Mouse (Mus musculus): ENCODE results near the gene Vgll4. TPM values are rescaled to one million over a fixed set of nuclear protein-coding genes. Genes with fewer than 3 reads are reported as not detected.

The Vgll4 gene
- polyA plus RNA-seq, 1 experiment from 2014 or later = 136 TPM

- no peaks in the 10 kb centered on the region for H3K36me3 ChIP-seq
- ATAC-seq (ENCODE audit: insufficient number of reproducible peaks, insufficient read depth, low FRiP score, low TSS enrichment) = no peak
- H3K9me3 ChIP-seq = no peaks in the 10 kb centered on the region
- 0 out of 2 replicates have a peak, but pooled peaks cover 4% of the 10 kb centered on the region for H3K4me1 ChIP-seq
- no peak overlapping the region for H3K9ac ChIP-seq
- no peak overlapping the region for H3K4me2 ChIP-seq (replicated peaks)
- H3K27ac ChIP-seq = no peak overlapping the region
- no peaks in the 10 kb centered on the region for H3K27me3 ChIP-seq
- WGBS = 83% methylated on average over 6 of the region's 6 CpGs
- no peak overlapping the region for H3K4me3 ChIP-seq
Measured at GRCm38 (mm10) chr6:114959012-114959398, 10.8 kb downstream of the Vgll4 start.

DNA sequence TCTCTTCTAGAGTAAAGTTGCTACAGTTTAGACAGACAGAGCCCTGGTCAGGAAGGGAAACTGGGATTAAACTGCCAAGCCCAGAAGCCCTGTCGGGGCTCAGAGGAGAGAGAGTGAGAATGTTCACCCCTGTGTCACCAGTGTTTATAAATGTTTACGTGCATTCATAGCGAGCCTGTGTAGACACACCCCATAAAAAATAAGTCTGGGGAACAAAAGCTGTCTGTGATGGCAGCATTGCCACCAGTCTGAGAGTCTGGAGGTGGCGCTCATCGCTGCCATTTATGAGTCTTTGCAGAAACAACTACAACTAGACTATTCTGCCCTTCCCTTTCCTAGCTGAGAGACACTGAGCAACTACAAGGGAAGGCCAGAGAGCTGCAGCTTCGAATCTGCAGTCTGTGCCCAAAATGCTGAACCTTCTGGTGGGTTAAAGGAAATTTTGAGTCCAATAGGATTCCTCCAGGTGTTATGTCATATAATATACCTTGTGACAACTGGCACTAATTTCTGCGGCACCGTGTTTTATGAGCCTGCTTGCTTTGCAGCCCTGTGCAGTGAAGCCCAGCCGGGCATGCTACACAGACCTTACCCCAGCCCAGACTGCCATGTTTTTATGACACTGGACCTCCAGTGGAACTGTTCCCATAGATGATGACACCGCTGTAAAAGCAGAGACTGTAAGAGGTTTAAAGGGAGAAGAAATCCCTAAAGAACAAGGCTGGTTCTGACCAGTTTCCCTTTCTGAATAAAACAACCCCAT is 11.4 kb downstream of the Vgll4 start:
- Histone ChIP-seq H3K4me2 (replicated peaks) (no peak overlapping the region), H3K4me1 (0 out of 2 replicates have a peak, but pooled peaks cover 2% of the 10 kb centered on the region), H3K4me3 (no peak overlapping the region), H3K27me3 (no peaks in the 10 kb centered on the region), H3K36me3 (no peaks in the 10 kb centered on the region), H3K27ac (no peak overlapping the region), H3K9me3 (no peaks in the 10 kb centered on the region), H3K9ac (no peak overlapping the region)
- no peak for ATAC-seq (ENCODE audit: insufficient number of reproducible peaks, insufficient read depth, low FRiP score, low TSS enrichment)
- WGBS = 78% methylated on average over 10 of the region's 10 CpGs

DNA sequence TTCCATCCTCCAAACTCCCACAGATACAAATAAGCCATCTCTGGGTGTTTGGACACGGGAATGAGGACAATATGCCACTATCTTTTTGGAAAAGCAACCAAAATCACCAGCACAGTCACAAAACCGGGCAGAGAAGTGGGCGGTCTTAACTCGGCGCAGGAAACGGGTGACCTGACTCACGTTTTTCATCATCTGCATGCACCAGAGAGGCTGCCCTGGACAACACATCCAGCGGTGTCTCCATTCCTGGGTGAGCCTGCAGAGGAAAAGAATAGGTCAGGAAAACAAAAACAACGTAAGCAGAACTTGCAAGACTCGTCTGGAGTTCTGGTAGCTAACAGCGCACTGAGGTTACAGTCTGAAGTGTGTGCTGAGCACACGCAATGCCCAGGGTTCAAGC is 12.0 kb downstream of the Vgll4 start:
- no peak overlapping the region for H3K9ac ChIP-seq
- H3K4me2 ChIP-seq (replicated peaks) = no peak overlapping the region
- no peaks in the 10 kb centered on the region for H3K27me3 ChIP-seq
- no peaks in the 10 kb centered on the region for H3K9me3 ChIP-seq
- 75% methylated on average over 12 of the region's 12 CpGs for WGBS
- no peak overlapping the region for H3K4me3 ChIP-seq
- no peak for ATAC-seq (ENCODE audit: insufficient number of reproducible peaks, insufficient read depth, low FRiP score, low TSS enrichment)
- H3K4me1 ChIP-seq = 0 out of 2 replicates have a peak, but pooled peaks cover 2% of the 10 kb centered on the region
- no peak overlapping the region for H3K27ac ChIP-seq
- no peaks in the 10 kb centered on the region for H3K36me3 ChIP-seq

- 0 out of 2 replicates have a peak, but pooled peaks cover 2% of the 10 kb centered on the region for H3K4me1 ChIP-seq
- H3K27ac ChIP-seq = no peak overlapping the region
- no peaks in the 10 kb centered on the region for H3K27me3 ChIP-seq
- WGBS = 86% methylated on average over 5 of the region's 5 CpGs
- no peak overlapping the region for H3K4me3 ChIP-seq
- H3K9ac ChIP-seq = no peak overlapping the region
- H3K36me3 ChIP-seq = no peaks in the 10 kb centered on the region
- H3K9me3 ChIP-seq = no peaks in the 10 kb centered on the region
- ATAC-seq (ENCODE audit: insufficient number of reproducible peaks, insufficient read depth, low FRiP score, low TSS enrichment) = no peak
- no peak overlapping the region for H3K4me2 ChIP-seq (replicated peaks)
Measured at GRCm38 (mm10) chr6:114954496-114954895, 15.3 kb downstream of the Vgll4 start.

GRCm38 (mm10) chr6:114953601-114954000 is 16.2 kb downstream of the Vgll4 start:
- no peak for ATAC-seq (ENCODE audit: insufficient number of reproducible peaks, insufficient read depth, low FRiP score, low TSS enrichment)
- WGBS = 95% methylated on average over 5 of the region's 5 CpGs
- Histone ChIP-seq H3K27me3 (no peaks in the 10 kb centered on the region), H3K4me2 (replicated peaks) (no peak overlapping the region), H3K36me3 (no peaks in the 10 kb centered on the region), H3K4me1 (0 out of 2 replicates have a peak, but pooled peaks cover 2% of the 10 kb centered on the region), H3K4me3 (no peak overlapping the region), H3K9me3 (no peaks in the 10 kb centered on the region), H3K27ac (no peak overlapping the region), H3K9ac (no peak overlapping the region)

- Histone ChIP-seq H3K36me3 (no peaks in the 10 kb centered on the region), H3K9me3 (no peaks in the 10 kb centered on the region), H3K9ac (no peak overlapping the region), H3K4me3 (no peak overlapping the region), H3K27ac (no peak overlapping the region), H3K4me2 (replicated peaks) (no peak overlapping the region), H3K4me1 (no peaks in the 10 kb centered on the region), H3K27me3 (no peaks in the 10 kb centered on the region)
- 60% methylated on average over 5 of the region's 5 CpGs for whole genome bisulfite sequencing
- no peak for ATAC-seq (ENCODE audit: insufficient number of reproducible peaks, insufficient read depth, low FRiP score, low TSS enrichment)
Measured at GRCm38 (mm10) chr6:114952356-114952755, 17.4 kb downstream of the Vgll4 start.

DNA sequence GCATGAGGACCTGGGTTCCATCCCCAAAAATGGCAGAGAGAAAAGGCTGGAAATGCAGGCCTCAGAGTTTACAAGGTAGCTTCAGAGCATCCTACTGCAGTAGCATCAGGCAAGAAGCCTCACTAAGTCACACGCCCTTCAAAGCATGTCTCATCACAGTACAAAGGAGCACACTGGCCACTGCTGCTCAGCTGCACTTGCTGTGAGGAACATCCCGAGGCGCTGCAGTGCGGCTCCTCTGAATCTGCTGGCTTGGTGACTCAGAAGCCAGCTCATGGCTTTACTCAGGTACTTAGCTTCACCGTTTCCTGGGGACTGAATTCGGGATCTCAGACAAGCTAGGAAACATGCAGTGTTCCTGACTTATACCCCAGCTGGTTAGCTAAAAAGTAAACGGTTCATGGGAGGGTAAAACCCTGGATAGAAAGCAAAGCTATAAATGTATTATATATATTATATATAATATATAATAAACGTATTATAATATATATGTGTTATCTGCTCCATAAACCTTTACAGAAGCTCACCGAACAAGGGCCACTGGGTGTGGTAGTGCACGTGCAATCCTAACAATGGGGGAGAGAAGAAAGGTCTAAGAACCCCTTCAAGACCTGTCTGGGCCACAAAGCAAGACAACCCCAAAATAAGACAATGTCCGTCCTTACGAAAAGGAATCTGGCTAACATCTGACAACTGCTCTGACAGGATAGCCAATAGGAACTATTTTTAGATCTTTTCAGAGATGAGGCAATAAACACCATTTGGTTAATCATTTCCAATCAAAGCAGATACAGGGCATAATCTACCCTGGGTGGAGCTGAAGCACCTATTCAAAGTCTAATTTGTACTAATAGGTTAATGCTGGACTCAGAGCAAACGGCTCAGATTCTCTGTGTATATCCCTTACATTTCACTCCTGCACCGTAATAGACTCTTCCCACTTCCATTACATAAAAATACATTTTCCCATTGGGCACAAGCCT is 25.0 kb downstream of the Vgll4 start:
- no peak overlapping the region for H3K4me2 ChIP-seq (replicated peaks)
- 83% methylated on average over 14 of the region's 14 CpGs for WGBS
- no peaks in the 10 kb centered on the region for H3K4me1 ChIP-seq
- no peak overlapping the region for H3K27ac ChIP-seq
- H3K9ac ChIP-seq = no peak overlapping the region
- H3K9me3 ChIP-seq = no peaks in the 10 kb centered on the region
- H3K27me3 ChIP-seq = no peaks in the 10 kb centered on the region
- no peak overlapping the region for H3K4me3 ChIP-seq
- no peaks in the 10 kb centered on the region for H3K36me3 ChIP-seq
- no peak for ATAC-seq (ENCODE audit: insufficient number of reproducible peaks, insufficient read depth, low FRiP score, low TSS enrichment)

- H3K36me3 ChIP-seq = no peaks in the 10 kb centered on the region
- no peak overlapping the region for H3K9ac ChIP-seq
- ATAC-seq (ENCODE audit: insufficient number of reproducible peaks, insufficient read depth, low FRiP score, low TSS enrichment) = no peak
- no peak overlapping the region for H3K4me3 ChIP-seq
- no peak overlapping the region for H3K4me2 ChIP-seq (replicated peaks)
- 54% methylated on average over 8 of the region's 8 CpGs for WGBS
- no peak overlapping the region for H3K27ac ChIP-seq
- no peaks in the 10 kb centered on the region for H3K9me3 ChIP-seq
- H3K27me3 ChIP-seq = no peaks in the 10 kb centered on the region
- 0 out of 2 replicates have a peak, but pooled peaks cover 3% of the 10 kb centered on the region for H3K4me1 ChIP-seq
Measured at GRCm38 (mm10) chr6:114941201-114941849, 28.5 kb downstream of the Vgll4 start.

DNA sequence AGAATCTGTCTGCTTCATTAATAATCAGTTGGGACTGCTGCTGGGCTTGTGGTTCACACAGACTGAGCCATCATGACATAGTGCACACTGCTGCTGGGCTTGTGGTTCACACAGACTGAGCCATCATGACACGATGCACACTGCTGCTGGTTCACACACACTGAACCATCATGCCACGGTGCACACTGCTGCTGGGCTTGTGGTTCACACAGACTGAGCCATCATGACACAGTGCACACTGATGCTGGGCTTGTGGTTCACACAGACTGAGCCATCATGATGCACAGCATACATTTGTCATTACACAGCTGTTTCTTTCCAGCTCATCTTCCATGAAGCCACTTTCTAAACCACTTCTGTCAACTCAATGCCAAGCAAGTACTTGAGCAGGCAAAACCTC is 30.1 kb downstream of the Vgll4 start:
- WGBS = 80% methylated on average over 2 of the region's 2 CpGs
- Histone ChIP-seq H3K27ac (no peak overlapping the region), H3K27me3 (no peaks in the 10 kb centered on the region), H3K9me3 (no peaks in the 10 kb centered on the region), H3K4me2 (replicated peaks) (no peak overlapping the region), H3K9ac (no peak overlapping the region), H3K4me1 (0 out of 2 replicates have a peak, but pooled peaks cover 3% of the 10 kb centered on the region), H3K36me3 (no peaks in the 10 kb centered on the region), H3K4me3 (no peak overlapping the region)
- no peak for ATAC-seq (ENCODE audit: insufficient number of reproducible peaks, insufficient read depth, low FRiP score, low TSS enrichment)

GRCm38 (mm10) chr6:114936941-114937313 is 32.9 kb downstream of the Vgll4 start:
- 56% methylated on average over 5 of the region's 5 CpGs for WGBS
- no peak for ATAC-seq (ENCODE audit: insufficient number of reproducible peaks, insufficient read depth, low FRiP score, low TSS enrichment)
- H3K27ac ChIP-seq = no peak overlapping the region

GRCm38 (mm10) chr6:114936297-114936940 is 33.4 kb downstream of the Vgll4 start:
- Histone ChIP-seq H3K4me3 (no peak overlapping the region), H3K4me2 (replicated peaks) (no peak overlapping the region), H3K9ac (no peak overlapping the region), H3K4me1 (peaks cover 13% of the 10 kb centered on the region), H3K36me3 (no peaks in the 10 kb centered on the region), H3K27ac (0 out of 2 replicates have a peak overlapping the region, but pooled peaks have one; percentile 6), H3K9me3 (no peaks in the 10 kb centered on the region), H3K27me3 (no peaks in the 10 kb centered on the region)
- no peak for ATAC-seq (ENCODE audit: insufficient number of reproducible peaks, insufficient read depth, low FRiP score, low TSS enrichment)
- WGBS = 74% methylated on average over 19 of the region's 19 CpGs

More at GRCm38 (mm10) chr6:114936941-114937313, 32.9 kb downstream of the Vgll4 start:
- Histone ChIP-seq H3K4me1 (peaks cover 9% of the 10 kb centered on the region; the same call in 1 of the 2 replicates), H3K27me3 (no peaks in the 10 kb centered on the region), H3K9me3 (no peaks in the 10 kb centered on the region), H3K4me2 (replicated peaks) (no peak overlapping the region), H3K36me3 (no peaks in the 10 kb centered on the region), H3K9ac (no peak overlapping the region), H3K4me3 (no peak overlapping the region)
